Comparison of ENCODE assay signal across 11 mouse cellular contexts in the genomic region with DNA sequence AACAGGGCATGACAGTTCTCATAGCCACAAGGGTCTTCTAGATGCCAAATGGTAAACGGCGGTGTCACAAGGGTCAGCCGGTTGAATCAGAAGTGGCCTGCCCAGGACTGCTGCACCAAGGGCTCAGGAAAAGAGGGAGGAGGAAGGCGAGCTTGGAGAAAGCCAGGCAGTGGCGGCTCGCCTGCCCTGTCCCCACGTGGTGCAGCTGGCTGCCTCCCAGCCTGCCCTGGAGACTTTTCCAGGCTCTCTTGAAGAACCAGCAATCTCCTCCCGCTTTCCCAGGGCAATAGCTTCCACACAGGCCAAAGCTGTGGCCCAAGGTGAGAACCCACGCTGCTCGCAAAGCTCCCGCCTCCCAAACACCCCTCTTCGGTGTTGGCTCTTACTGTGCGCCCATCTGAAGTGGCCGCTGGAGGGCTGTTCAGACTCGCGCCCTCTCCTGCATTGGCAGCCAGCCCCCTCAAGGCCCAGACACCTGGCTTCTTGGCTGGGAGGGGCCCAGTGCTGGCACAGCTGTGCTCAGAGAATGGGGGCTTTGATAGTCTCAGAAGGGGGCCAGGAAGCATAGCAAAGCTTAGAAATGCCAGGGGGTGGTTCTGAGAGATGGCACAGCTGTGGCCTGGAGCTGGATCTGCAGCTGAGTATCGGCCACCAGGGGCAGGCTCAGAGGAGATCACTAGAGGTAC. TPM values are rescaled to one million over a fixed set of nuclear protein-coding genes. Genes with fewer than 3 reads are reported as not detected.
DNase-seq lines count a peak whose midpoint lies in the region; ATAC-seq and TF ChIP-seq lines count a peak whose summit lies in the region.
"Had no signal": no experiment of that assay in that cellular context is flagged by ENCODE, and none has a peak within 500 bp of the region (broad histone marks: within the 10 kb centered on the region; RNA-seq: fewer than 3 reads in every experiment).

No protein-coding gene starts in this region.

- no peak overlapping the region for H3K27ac ChIP-seq in heart, postnatal 0 days (ENCODE audit: low read depth)
- no peak overlapping the region; the same call in 1 of the 2 replicates for H3K27ac ChIP-seq in forebrain, embryonic 16.5 days (ENCODE audit: low read length)
- no peak overlapping the region for H3K27ac ChIP-seq in midbrain, embryonic 11.5 days (ENCODE audit: low read depth, low read length)
- H3K27ac ChIP-seq: heart, embryonic 15.5 days; liver, embryonic 15.5 days had no signal

- H3K4me1 ChIP-seq in heart, postnatal 0 days (ENCODE audit: control insufficient read depth, insufficient read depth), result peaks cover 17% of the 10 kb centered on the region
- H3K4me1 ChIP-seq in forebrain, embryonic 16.5 days (replicated peaks; ENCODE audit: control insufficient read depth, insufficient read depth, low read length), result peaks cover 35% of the 10 kb centered on the region
- peaks cover 10% of the 10 kb centered on the region for H3K4me1 ChIP-seq in midbrain, embryonic 11.5 days (ENCODE audit: control insufficient read depth, insufficient read depth, low read length)
- H3K4me1 ChIP-seq: liver, embryonic 15.5 days had no signal

- WGBS in heart, postnatal 0 days, result 3% methylated on average over 17 of the region's 17 CpGs
- 5% methylated on average over 17 of the region's 17 CpGs for WGBS in forebrain, embryonic 16.5 days
- WGBS in midbrain, embryonic 11.5 days, result 5% methylated on average over 17 of the region's 17 CpGs

- no peak for DNase-seq in heart, postnatal 0 days (ENCODE audit: low spot score)
- DNase-seq in heart, postnatal 36 days, result no peak
- peak; percentile 27 for DNase-seq in ZHBTc4 (ENCODE audit: low read depth, low spot score)
- peak; percentile 86 for DNase-seq in midbrain, embryonic 11.5 days (ENCODE audit: low spot score, missing footprints)
- no peak for DNase-seq in left cerebral cortex, postnatal 36 days (ENCODE audit: low spot score in 2 of 2)
- DNase-seq in kidney, postnatal 14 days, result no peak
- no peak for DNase-seq in cerebellum, adult 11 months

- no peak for TF ChIP-seq EP300 in heart, postnatal 0 days (IDR thresholded peaks at IDR 0.05; ENCODE audit: low read depth)

- peaks cover 64% of the 10 kb centered on the region for H3K27me3 ChIP-seq in heart, postnatal 0 days (ENCODE audit: control insufficient read depth, insufficient read depth, low read length)
- peaks cover 45% of the 10 kb centered on the region for H3K27me3 ChIP-seq in forebrain, embryonic 16.5 days (replicated peaks; ENCODE audit: control insufficient read depth, insufficient read depth, low read length)
- peaks cover 56% of the 10 kb centered on the region for H3K27me3 ChIP-seq in midbrain, embryonic 11.5 days (ENCODE audit: control insufficient read depth, insufficient read depth, low read length)

- intact Hi-C loops in heart, postnatal 36 days (cut with DNase I), result no loop called here
- intact Hi-C loops in left cerebral cortex, postnatal 36 days (cut with DNase I), result loop anchor here (10.0 kb wide), 1 partner anchor 272 kb away; no protein-coding TSS in a partner anchor

- H3K36me3 ChIP-seq in heart, postnatal 0 days (replicated peaks; ENCODE audit: control insufficient read depth, insufficient read depth, low read length), result no peaks in the 10 kb centered on the region
- H3K36me3 ChIP-seq in forebrain, embryonic 16.5 days (ENCODE audit: control insufficient read depth, insufficient read depth), result no peaks in the 10 kb centered on the region
- no peaks in the 10 kb centered on the region for H3K36me3 ChIP-seq in midbrain, embryonic 11.5 days (ENCODE audit: control insufficient read depth, insufficient read depth, low read length)
- H3K36me3 ChIP-seq: G1E; heart, embryonic 15.5 days; liver, embryonic 15.5 days had no signal

- no peak overlapping the region for H3K4me3 ChIP-seq in heart, postnatal 0 days (ENCODE audit: low read depth, low read length)
- H3K4me3 ChIP-seq in forebrain, embryonic 16.5 days (replicated peaks; ENCODE audit: low read length), result no peak overlapping the region
- no peak overlapping the region for H3K4me3 ChIP-seq in midbrain, embryonic 11.5 days (ENCODE audit: low read depth, low read length)
- H3K4me3 ChIP-seq: heart, embryonic 15.5 days; liver, embryonic 15.5 days had no signal

- no peak overlapping the region for H3K4me2 ChIP-seq in heart, postnatal 0 days (ENCODE audit: low read depth, low read length)
- no peak overlapping the region for H3K4me2 ChIP-seq in forebrain, embryonic 16.5 days (ENCODE audit: low read length)
- no peak overlapping the region for H3K4me2 ChIP-seq in midbrain, embryonic 11.5 days
- H3K4me2 ChIP-seq: heart, embryonic 15.5 days; liver, embryonic 15.5 days had no signal

- no peak overlapping the region for H3K9ac ChIP-seq in heart, postnatal 0 days (replicated peaks; ENCODE audit: low read depth, low read length)
- H3K9ac ChIP-seq in forebrain, embryonic 16.5 days (replicated peaks; ENCODE audit: low read depth, low read length), result no peak overlapping the region
- H3K9ac ChIP-seq in midbrain, embryonic 11.5 days (ENCODE audit: low read length), result no peak overlapping the region
- H3K9ac ChIP-seq: heart, embryonic 15.5 days; liver, embryonic 15.5 days had no signal

- no peaks in the 10 kb centered on the region for H3K9me3 ChIP-seq in heart, postnatal 0 days (replicated peaks; ENCODE audit: control insufficient read depth, low read length)
- H3K9me3 ChIP-seq in forebrain, embryonic 16.5 days (ENCODE audit: control insufficient read depth, low read length), result no peaks in the 10 kb centered on the region
- no peaks in the 10 kb centered on the region for H3K9me3 ChIP-seq in midbrain, embryonic 11.5 days (ENCODE audit: control insufficient read depth, low read length)
- H3K9me3 ChIP-seq: heart, embryonic 15.5 days; liver, embryonic 15.5 days had no signal

- 0 out of 2 replicates have a peak, but pooled peaks have one; percentile 1 for TF ChIP-seq CTCF in heart, postnatal 0 days (IDR thresholded peaks at IDR 0.05; ENCODE audit: low read depth)

- ATAC-seq in heart, postnatal 0 days (ENCODE audit: insufficient read depth, low read depth), result no peak
- peak; percentile 29 for ATAC-seq in forebrain, embryonic 16.5 days
- ATAC-seq in midbrain, embryonic 11.5 days (ENCODE audit: low FRiP score), result 0 out of 2 replicates have a peak, but pooled peaks have one; percentile 46

RNA-seq across cellular contexts. Expression of a gene that starts 2.4 kb away (rescaled TPM):
- total RNA-seq in heart, postnatal 0 days (2014; rRNA removed; ENCODE audit: low replicate concordance), result not detected in 2 replicates
- polyA plus RNA-seq in heart, postnatal 0 days (2015; fragmentation: Nextera tagmentation; extraction: Ambion mirVana), result 0.04 TPM in 1 of 2 replicates, not detected in the other
- total RNA-seq in heart, postnatal 36 days (2021), result under 1 TPM in 1 of 2 experiments, not detected in 1; 0.19 TPM
- 34.8 and 43.6 TPM in 2 replicates for polyA plus RNA-seq in forebrain, embryonic 16.5 days (2015; fragmentation: Nextera tagmentation; extraction: Ambion mirVana)
- polyA plus RNA-seq in midbrain, embryonic 11.5 days (2014; fragmentation: Nextera tagmentation; extraction: Ambion mirVana), result 0.37 and 0.44 TPM in 2 replicates
- 100 to 1,000 TPM; 251 to 278 TPM for total RNA-seq in left cerebral cortex, postnatal 36 days (2021)
- total RNA-seq: G1E had no signal
- polyA plus RNA-seq: G1E had no signal

RNA-seq across cellular contexts. Expression of a gene that starts 24.9 kb away (rescaled TPM):
- total RNA-seq in heart, postnatal 0 days (2014; rRNA removed; ENCODE audit: low replicate concordance), result not detected in 2 replicates
- 0.10 and 0.15 TPM in 2 replicates for polyA plus RNA-seq in heart, postnatal 0 days (2015; fragmentation: Nextera tagmentation; extraction: Ambion mirVana)
- total RNA-seq in heart, postnatal 36 days (2021), result not detected
- polyA plus RNA-seq in forebrain, embryonic 16.5 days (2015; fragmentation: Nextera tagmentation; extraction: Ambion mirVana), result 0.25 and 0.35 TPM in 2 replicates
- 0.11 TPM in 1 of 2 replicates, not detected in the other for polyA plus RNA-seq in midbrain, embryonic 11.5 days (2014; fragmentation: Nextera tagmentation; extraction: Ambion mirVana)
- total RNA-seq in left cerebral cortex, postnatal 36 days (2021), result 10 to 100 TPM; 14.5 to 15.4 TPM
- total RNA-seq: G1E had no signal
- polyA plus RNA-seq: G1E; liver, embryonic 15.5 days had no signal

RNA-seq across cellular contexts. Expression of a gene that starts 31.6 kb away (rescaled TPM):
- 17.2 and 35.7 TPM in 2 replicates for total RNA-seq in heart, postnatal 0 days (2014; rRNA removed; ENCODE audit: low replicate concordance)
- polyA plus RNA-seq in heart, postnatal 0 days (2015; fragmentation: Nextera tagmentation; extraction: Ambion mirVana), result 9.1 and 9.9 TPM in 2 replicates
- total RNA-seq in heart, postnatal 36 days (2021), result 10 to 100 TPM; 18.7 to 22.7 TPM
- 35.7 and 41.6 TPM in 2 replicates for polyA plus RNA-seq in forebrain, embryonic 16.5 days (2015; fragmentation: Nextera tagmentation; extraction: Ambion mirVana)
- polyA plus RNA-seq in midbrain, embryonic 11.5 days (2014; fragmentation: Nextera tagmentation; extraction: Ambion mirVana), result 70.3 and 85.4 TPM in 2 replicates
- 1 to 10 TPM; 4.6 to 6.2 TPM for total RNA-seq in left cerebral cortex, postnatal 36 days (2021)

RNA-seq across cellular contexts. Expression of a gene that starts 40.5 kb away (rescaled TPM):
- total RNA-seq in heart, postnatal 0 days (2014; rRNA removed; ENCODE audit: low replicate concordance), result 1.2 and 3.4 TPM in 2 replicates
- polyA plus RNA-seq in heart, postnatal 0 days (2015; fragmentation: Nextera tagmentation; extraction: Ambion mirVana), result 10.9 and 11.6 TPM in 2 replicates
- 10 to 100 TPM in 1 of 2 experiments, 1 to 10 TPM in 1; 8.2 to 10.3 TPM for total RNA-seq in heart, postnatal 36 days (2021)
- polyA plus RNA-seq in forebrain, embryonic 16.5 days (2015; fragmentation: Nextera tagmentation; extraction: Ambion mirVana), result 32.5 and 36.3 TPM in 2 replicates
- 31.8 and 32.9 TPM in 2 replicates for polyA plus RNA-seq in midbrain, embryonic 11.5 days (2014; fragmentation: Nextera tagmentation; extraction: Ambion mirVana)
- total RNA-seq in left cerebral cortex, postnatal 36 days (2021), result 10 to 100 TPM; 14.9 to 17.5 TPM

RNA-seq across cellular contexts. Expression of a gene that starts 54.0 kb away (rescaled TPM):
- 0.53 TPM in 1 of 2 replicates, not detected in the other for total RNA-seq in heart, postnatal 0 days (2014; rRNA removed; ENCODE audit: low replicate concordance)
- 0.37 and 0.62 TPM in 2 replicates for polyA plus RNA-seq in heart, postnatal 0 days (2015; fragmentation: Nextera tagmentation; extraction: Ambion mirVana)
- not detected for total RNA-seq in heart, postnatal 36 days (2021)
- polyA plus RNA-seq in forebrain, embryonic 16.5 days (2015; fragmentation: Nextera tagmentation; extraction: Ambion mirVana), result 18.9 and 19.4 TPM in 2 replicates
- polyA plus RNA-seq in midbrain, embryonic 11.5 days (2014; fragmentation: Nextera tagmentation; extraction: Ambion mirVana), result 539 and 540 TPM in 2 replicates
- 1 to 10 TPM; 3.4 to 6.0 TPM for total RNA-seq in left cerebral cortex, postnatal 36 days (2021)
- polyA plus RNA-seq: G1E had no signal

Comparison
In these comparisons a context has a peak if more than half of its experiments do, and no peak if none do; other contexts are left out.
1. DNase-seq: peak in ZHBTc4 (single experiment) and midbrain, embryonic 11.5 days (single experiment); none in heart, postnatal 0 days (single experiment), heart, postnatal 36 days (0 of 2), left cerebral cortex, postnatal 36 days (0 of 2), kidney, postnatal 14 days (single experiment) and cerebellum, adult 11 months (single experiment).
2. RNA of a gene that starts 2.4 kb away (total RNA-seq): 251 to 278 TPM in left cerebral cortex, postnatal 36 days; 0.19 TPM in heart, postnatal 36 days and not detected in heart, postnatal 0 days; every median in the first group is over 100 times any median in the second.
3. RNA of a gene that starts 24.9 kb away (total RNA-seq): 14.5 to 15.4 TPM in left cerebral cortex, postnatal 36 days; not detected in heart, postnatal 0 days and not detected in heart, postnatal 36 days; every median in the first group is over 10 times any median in the second.